Mouse (Mus musculus) ES-E14 (cell line): ENCODE measurements around the gene H2-DMb1.

Experiments
- CHD2 ChIP-seq: IDR thresholded peaks from 2 replicates; pipeline ENCODE4 v1.6.1; 2014; ENCODE audit warnings: mild to moderate bottlenecking, low read depth, low read length, inconsistent platforms
- HCFC1 ChIP-seq: IDR thresholded peaks from 2 replicates; pipeline ENCODE4 v1.6.1; 2012; ENCODE audit warnings: low read length, inconsistent platforms, borderline replicate concordance; ENCODE audit not compliant: insufficient read depth
- MAFK ChIP-seq: IDR thresholded peaks from 2 replicates; pipeline ENCODE4 v1.6.1; 2014; ENCODE audit warnings: mild to moderate bottlenecking, low read depth, low read length, inconsistent platforms; ENCODE audit not compliant: insufficient read depth
- ZC3H11A ChIP-seq: IDR thresholded peaks from 2 replicates; pipeline ENCODE4 v1.6.1; 2012; ENCODE audit warnings: low read depth, mild to moderate bottlenecking, inconsistent platforms, low read length, borderline replicate concordance
- ZNF384 ChIP-seq: IDR thresholded peaks from 2 replicates; pipeline ENCODE4 v1.6.1; 2012; ENCODE audit warnings: low read depth, low read length, inconsistent platforms

GRCm38 (mm10) chr17:34109806-34110195 is 43.1 kb upstream of the H2-DMb1 start:
- TF ChIP-seq ZC3H11A (no peak), ZNF384 (no peak), MAFK (no peak), CHD2 (no peak), HCFC1 (no peak)
